Mouse (Mus musculus): ENCODE results near the gene 2310046K23Rik.

GRCm38 (mm10) chr3:92568752-92569151 lies 34.4 kb upstream of the 2310046K23Rik start:
- TF ChIP-seq MYOD1 (IDR thresholded peaks at IDR 0.05; ENCODE audit: control insufficient read depth, insufficient read length, low read depth) (no peak), MAX (IDR thresholded peaks at IDR 0.05) (no peak), CTCF (IDR thresholded peaks at IDR 0.05; ENCODE audit: control insufficient read depth, insufficient read depth, insufficient read length) (no peak), CEBPB (IDR thresholded peaks at IDR 0.05; ENCODE audit: low read depth) (no peak), USF1 (IDR thresholded peaks at IDR 0.05; ENCODE audit: low read depth) (no peak), MYOG (IDR thresholded peaks at IDR 0.05; ENCODE audit: control insufficient read depth, extremely low read depth, insufficient read length) (no peak)

All from C2C12 (cell line).